In the genomic region with DNA sequence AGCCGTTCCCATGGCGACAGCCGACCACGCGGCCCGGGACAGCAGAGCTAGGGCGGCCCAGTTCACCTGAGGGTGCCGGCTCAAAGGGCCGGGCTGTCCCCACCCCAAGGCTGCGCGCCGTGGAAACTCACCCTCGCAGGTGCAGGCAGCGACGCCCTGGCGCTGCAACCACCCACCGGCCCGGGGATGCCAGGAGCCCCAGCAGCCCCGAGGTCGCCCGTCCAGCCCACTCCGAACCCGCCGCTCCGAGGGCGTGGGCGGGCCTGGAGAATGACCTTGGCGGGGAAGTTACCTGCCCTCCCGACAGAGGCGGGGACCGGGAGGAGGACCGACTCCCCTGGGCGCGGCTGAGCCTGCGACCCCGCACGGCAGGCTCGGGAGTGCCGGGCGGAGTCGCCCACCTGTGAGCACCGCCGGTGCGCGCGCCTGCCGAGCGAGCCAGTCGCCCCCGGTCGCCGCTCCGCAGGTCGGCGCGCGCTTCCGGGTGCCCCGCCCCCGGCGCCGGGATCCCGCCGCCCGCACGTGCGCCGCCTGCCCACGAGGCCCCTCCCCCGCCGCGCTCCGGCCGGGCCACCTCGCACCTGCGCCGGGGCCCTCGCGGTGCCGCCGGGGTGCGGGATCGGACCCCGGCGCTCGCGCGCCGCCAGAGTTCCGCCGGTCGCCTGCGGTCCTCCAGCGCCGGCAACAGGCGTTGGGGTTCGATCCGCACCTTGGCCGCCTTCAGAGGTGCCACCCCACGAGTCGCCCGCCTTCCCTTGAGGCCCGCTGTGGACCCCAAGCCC, we compare ENCODE assay signal across 8 mouse cellular contexts. TPM values are rescaled to one million over a fixed set of nuclear protein-coding genes. Genes with fewer than 3 reads are reported as not detected.
DNase-seq lines count a peak whose midpoint lies in the region; ATAC-seq and TF ChIP-seq lines count a peak whose summit lies in the region.

A gene (minus strand): TSS at position 464 of the 782 bp plus-strand sequence.

- peak within 1 kb of the TSS; percentile 91 for H3K4me3 ChIP-seq in gastrocnemius, adult 2 months
- H3K4me3 ChIP-seq in forebrain, embryonic 15.5 days, result peak within 1 kb of the TSS; percentile 85
- peak within 1 kb of the TSS; percentile 88 for H3K4me3 ChIP-seq in midbrain, postnatal 0 days (ENCODE audit: low read depth, low read length)
- peak within 1 kb of the TSS; percentile 78 for H3K4me3 ChIP-seq in stomach, postnatal 0 days (ENCODE audit: low read depth, low read length)

- peak; percentile 53 for ATAC-seq in cerebellum, adult (ENCODE audit: insufficient number of reproducible peaks, low FRiP score, low TSS enrichment)
- peak; percentile 83 for ATAC-seq in forebrain, embryonic 15.5 days (replicated peaks)
- peak; percentile 66 for ATAC-seq in midbrain, postnatal 0 days (ENCODE audit: low FRiP score)
- peak; percentile 86 for ATAC-seq in stomach, postnatal 0 days (ENCODE audit: low FRiP score, low TSS enrichment)

- intact Hi-C loops in gastrocnemius, adult 2 months (cut with DNase I), result no loop called here

- under 1% methylated on average over 97 of the region's 103 CpGs for WGBS in forebrain, embryonic 15.5 days
- 1% methylated on average over 88 of the region's 103 CpGs for WGBS in midbrain, postnatal 0 days
- WGBS in stomach, postnatal 0 days, result under 1% methylated on average over 81 of the region's 103 CpGs

- H3K9me3 ChIP-seq in forebrain, embryonic 15.5 days, result no peaks in the 10 kb centered on the region
- no peaks in the 10 kb centered on the region for H3K9me3 ChIP-seq in midbrain, postnatal 0 days (ENCODE audit: low read length)
- H3K9me3 ChIP-seq in stomach, postnatal 0 days (ENCODE audit: control insufficient read depth, low read length), result no peaks in the 10 kb centered on the region

- TF ChIP-seq CTCF in gastrocnemius, adult 2 months (IDR thresholded peaks at IDR 0.05), result no peak
- TF ChIP-seq CTCF in midbrain, postnatal 0 days (IDR thresholded peaks at IDR 0.05), result no peak
- no peak for TF ChIP-seq CTCF in stomach, postnatal 0 days (IDR thresholded peaks at IDR 0.05; ENCODE audit: low read depth)

- peak within 1 kb of the TSS; percentile 56 for H3K9ac ChIP-seq in forebrain, embryonic 15.5 days (replicated peaks)
- peak within 1 kb of the TSS; percentile 70 for H3K9ac ChIP-seq in midbrain, postnatal 0 days (replicated peaks; ENCODE audit: low read length, poor library complexity, severe bottlenecking)
- peak within 1 kb of the TSS; percentile 70 for H3K9ac ChIP-seq in stomach, postnatal 0 days (ENCODE audit: low read length)

- H3K27ac ChIP-seq in gastrocnemius, adult 2 months, result peak within 1 kb of the TSS; percentile 43; the same call in 1 of the 2 replicates
- H3K27ac ChIP-seq in forebrain, embryonic 15.5 days (replicated peaks), result no peak within 1 kb of the TSS
- 0 out of 2 replicates have a peak within 1 kb of the TSS, but pooled peaks have one; percentile 26 for H3K27ac ChIP-seq in midbrain, postnatal 0 days (ENCODE audit: low read depth, low read length)
- peak within 1 kb of the TSS; percentile 18; the same call in 1 of the 2 replicates for H3K27ac ChIP-seq in stomach, postnatal 0 days (replicated peaks)

- TF ChIP-seq EP300 in stomach, postnatal 0 days (optimal IDR thresholded peaks at IDR 0.05), result no peak

- peaks cover 5% of the 10 kb centered on the region; the same call in 1 of the 2 replicates for H3K27me3 ChIP-seq in forebrain, embryonic 15.5 days
- H3K27me3 ChIP-seq in midbrain, postnatal 0 days (ENCODE audit: insufficient read depth, low read length), result no peaks in the 10 kb centered on the region
- no peaks in the 10 kb centered on the region for H3K27me3 ChIP-seq in stomach, postnatal 0 days (ENCODE audit: control insufficient read depth, insufficient read depth, low read length)

- no peaks in the 10 kb centered on the region for H3K36me3 ChIP-seq in forebrain, embryonic 15.5 days
- no peaks in the 10 kb centered on the region for H3K36me3 ChIP-seq in midbrain, postnatal 0 days (ENCODE audit: insufficient read depth, low read length)
- H3K36me3 ChIP-seq in stomach, postnatal 0 days (ENCODE audit: control insufficient read depth, insufficient read depth, low read length), result no peaks in the 10 kb centered on the region

- DNase-seq in gastrocnemius, adult 2 months, result peak; percentile 56
- DNase-seq in gastrocnemius, postnatal 25 days, result no peak
- DNase-seq in kidney, adult 11 months, result peak; percentile 39
- DNase-seq in liver, result peak; percentile 48
- DNase-seq in midbrain, postnatal 0 days (ENCODE audit: low spot score), result no peak
- peak; percentile 73 for DNase-seq in stomach, postnatal 0 days (ENCODE audit: low spot score)

- peak within 1 kb of the TSS; percentile 100 for H3K4me2 ChIP-seq in forebrain, embryonic 15.5 days (replicated peaks)
- peak within 1 kb of the TSS; percentile 96 for H3K4me2 ChIP-seq in midbrain, postnatal 0 days (ENCODE audit: low read depth, low read length, poor library complexity, severe bottlenecking)
- H3K4me2 ChIP-seq in stomach, postnatal 0 days (replicated peaks; ENCODE audit: low read depth), result peak within 1 kb of the TSS; percentile 99

- H3K4me1 ChIP-seq in forebrain, embryonic 15.5 days, result peaks cover 5% of the 10 kb centered on the region
- H3K4me1 ChIP-seq in midbrain, postnatal 0 days (ENCODE audit: insufficient read depth, low read length), result no peaks in the 10 kb centered on the region
- H3K4me1 ChIP-seq in stomach, postnatal 0 days (replicated peaks; ENCODE audit: control insufficient read depth, insufficient read depth), result no peaks in the 10 kb centered on the region

RNA-seq across cellular contexts. Expression of the gene that starts here (rescaled TPM):
- total RNA-seq in gastrocnemius, adult 2 months (2021), result 10 to 100 TPM in 1 of 2 experiments, 1 to 10 TPM in 1; 8.4 to 24.7 TPM
- total RNA-seq in gastrocnemius, postnatal 25 days (2021), result 10 to 100 TPM in 1 of 2 experiments, 1 to 10 TPM in 1; 4.3 to 13.9 TPM
- polyA plus RNA-seq in forebrain, embryonic 15.5 days (2015; fragmentation: Nextera tagmentation; extraction: Ambion mirVana), result 3.0 and 3.2 TPM in 2 replicates
- total RNA-seq in midbrain, postnatal 0 days (2014; rRNA removed), result 7.6 and 8.5 TPM in 2 replicates
- 2.6 and 2.9 TPM in 2 replicates for polyA plus RNA-seq in midbrain, postnatal 0 days (2015; fragmentation: Nextera tagmentation; extraction: Ambion mirVana)
- polyA plus RNA-seq in stomach, postnatal 0 days (2015; fragmentation: Nextera tagmentation; extraction: Ambion mirVana), result 2.4 and 2.5 TPM in 2 replicates

Comparison
In these comparisons a context has a peak if more than half of its experiments do, and no peak if none do; other contexts are left out.
1. DNase-seq: peak in gastrocnemius, adult 2 months (single experiment), kidney, adult 11 months (single experiment), liver (single experiment) and stomach, postnatal 0 days (single experiment); none in gastrocnemius, postnatal 25 days (single experiment) and midbrain, postnatal 0 days (single experiment).
2. Peak in every context shown above with its lines, with median percentiles within 50 percentile points of each other: H3K4me3 ChIP-seq, ATAC-seq, H3K4me2 ChIP-seq and H3K9ac ChIP-seq.